9 mouse cellular contexts compared by ENCODE assay signal in genomic region chr11:82952612-82953542, GRCm38 (mm10). TPM values are rescaled to one million over a fixed set of nuclear protein-coding genes. Genes with fewer than 3 reads are reported as not detected.
DNase-seq lines count a peak whose midpoint lies in the region; ATAC-seq and TF ChIP-seq lines count a peak whose summit lies in the region.
"Had no signal": no experiment of that assay in that cellular context is flagged by ENCODE, and none has a peak within 500 bp of the region (broad histone marks: within the 10 kb centered on the region; RNA-seq: fewer than 3 reads in every experiment).

No protein-coding gene starts in this region.

- peak; percentile 92 for ATAC-seq in monocyte, adult 5-6 weeks (replicated peaks; ENCODE audit: insufficient number of reproducible peaks, low FRiP score, low TSS enrichment, poor library complexity, severe bottlenecking)

- H3K4me3 ChIP-seq in bone marrow, adult 2 months (replicated peaks; ENCODE audit: control insufficient read depth, low read depth, low read length), result peak overlapping the region; percentile 45
- H3K4me3 ChIP-seq: midbrain, embryonic 12.5 days had no signal

- DNase-seq in CD4-positive helper T cell, adult 2 months (ENCODE audit: low read depth, low spot score), result peak; percentile 86
- DNase-seq in kidney, postnatal 10 days, result peak; percentile 31
- no peak for DNase-seq in frontal cortex, adult 2 months (ENCODE audit: extremely low spot score in 1 of 2, low spot score in 1 of 2)
- no peak for DNase-seq in right cerebral cortex, postnatal 10 days (ENCODE audit: low spot score in 2 of 2)
- no peak for DNase-seq in layer of hippocampus, postnatal 14 days (ENCODE audit: low spot score in 2 of 2)
- no peak for DNase-seq in retina, postnatal 1 day

- no peak for TF ChIP-seq CTCF in bone marrow, adult 2 months (IDR thresholded peaks at IDR 0.05; ENCODE audit: control insufficient read depth, insufficient read depth, low read length)

- WGBS in bone marrow, adult 2 months, result 14% methylated on average over 9 of the region's 9 CpGs

- TF ChIP-seq POLR2A in bone marrow, adult 2 months (IDR thresholded peaks at IDR 0.05; ENCODE audit: borderline replicate concordance, control insufficient read depth, low read depth, low read length), result no peak

- H3K4me1 ChIP-seq in bone marrow, adult 2 months (ENCODE audit: control insufficient read depth, insufficient read depth, low read length), result no peaks in the 10 kb centered on the region

- peak overlapping the region; percentile 71 for H3K27ac ChIP-seq in bone marrow, adult 2 months (ENCODE audit: control insufficient read depth, insufficient read depth, low read depth, low read length, poor library complexity)
- H3K27ac ChIP-seq: midbrain, embryonic 12.5 days had no signal

RNA-seq across cellular contexts. Expression of gene Slfn5, which starts 1.7 kb away (rescaled TPM):
- polyA plus RNA-seq in bone marrow, adult 2 months (2011; ENCODE audit: insufficient read depth, insufficient read length, low replicate concordance, missing spikeins), result 13.2 and 17.1 TPM in 2 replicates
- 16.5 to 25.2 TPM (median 20.3 TPM) in 3 replicates for total RNA-seq in monocyte, adult 5-6 weeks (2017)
- polyA plus RNA-seq in frontal cortex, adult 2 months (2012; rRNA removed), result 4.6 and 5.1 TPM in 2 replicates
- total RNA-seq in layer of hippocampus, postnatal 14 days (2021), result 1 to 10 TPM; 3.2 to 4.6 TPM

RNA-seq across cellular contexts. Expression of gene Slfn9, which starts 38.8 kb away (rescaled TPM):
- 3.2 and 3.7 TPM in 2 replicates for polyA plus RNA-seq in bone marrow, adult 2 months (2011; ENCODE audit: insufficient read depth, insufficient read length, low replicate concordance, missing spikeins)
- total RNA-seq in monocyte, adult 5-6 weeks (2017), result 7.5 to 17.2 TPM (median 7.7 TPM) in 3 replicates
- polyA plus RNA-seq in frontal cortex, adult 2 months (2012; rRNA removed), result 0.30 and 0.36 TPM in 2 replicates
- under 1 TPM; 0.72 to 0.81 TPM for total RNA-seq in layer of hippocampus, postnatal 14 days (2021)

RNA-seq across cellular contexts. Expression of gene Unc45b, which starts 42.5 kb away (rescaled TPM):
- polyA plus RNA-seq in bone marrow, adult 2 months (2011; ENCODE audit: insufficient read depth, insufficient read length, low replicate concordance, missing spikeins), result 2.4 and 2.5 TPM in 2 replicates
- not detected in 3 replicates for total RNA-seq in monocyte, adult 5-6 weeks (2017)
- 2.0 and 2.5 TPM in 2 replicates for polyA plus RNA-seq in frontal cortex, adult 2 months (2012; rRNA removed)
- 1 to 10 TPM; 4.0 to 5.8 TPM for total RNA-seq in layer of hippocampus, postnatal 14 days (2021)

RNA-seq across cellular contexts. Expression of gene Nle1, which starts 44.7 kb away (rescaled TPM):
- polyA plus RNA-seq in bone marrow, adult 2 months (2011; ENCODE audit: insufficient read depth, insufficient read length, low replicate concordance, missing spikeins), result 24.9 and 33.6 TPM in 2 replicates
- 0.85 to 13.1 TPM (median 3.6 TPM) in 3 replicates for total RNA-seq in monocyte, adult 5-6 weeks (2017)
- polyA plus RNA-seq in frontal cortex, adult 2 months (2012; rRNA removed), result 35.6 and 39.1 TPM in 2 replicates
- total RNA-seq in layer of hippocampus, postnatal 14 days (2021), result 10 to 100 TPM; 34.4 to 35.1 TPM

Comparison
In these comparisons a context has a peak if more than half of its experiments do, and no peak if none do; other contexts are left out.
1. DNase-seq: peak in CD4-positive helper T cell, adult 2 months (single experiment) and kidney, postnatal 10 days (single experiment); none in frontal cortex, adult 2 months (0 of 2), right cerebral cortex, postnatal 10 days (0 of 2), layer of hippocampus, postnatal 14 days (0 of 2) and retina, postnatal 1 day (single experiment).